Mouse (Mus musculus) kidney, postnatal 25 days (tissue): ENCODE data around the gene Dlgap1.

Source experiments
- DNase-seq, 2 experiments: peaks; one replicate each; pipeline ENCODE4 v3.0.0; 2021; ENCODE audit warnings: mixed read lengths in 2 of 2

The Dlgap1 gene

GRCm38 (mm10) chr17:69969021-69969815 lies at the start of gene Dlgap1:
Gene Dlgap1 (plus strand): TSS chr17:69969073.
- DNase-seq, result peak; percentile 44 to 72

- no peak for DNase-seq
These were observed 13.9 kb upstream of the Dlgap1 start for GRCm38 (mm10) chr17:69954936-69955335.

- peak in 1 of 2 experiments; percentile 2 for DNase-seq
These were observed 1.2 kb downstream of the Dlgap1 start for GRCm38 (mm10) chr17:69969816-69970750.

GRCm38 (mm10) chr17:69973081-69973480 lies 4.2 kb downstream of the Dlgap1 start:
- DNase-seq, result peak in 1 of 2 experiments; percentile 19

- no peak for DNase-seq
These were observed 5.1 kb downstream of the Dlgap1 start for GRCm38 (mm10) chr17:69973991-69974390.

- DNase-seq, result no peak
These were observed 13.5 kb downstream of the Dlgap1 start for GRCm38 (mm10) chr17:69982236-69982923.

GRCm38 (mm10) chr17:69996406-69996805 lies 27.5 kb downstream of the Dlgap1 start:
- DNase-seq, result no peak

- DNase-seq, result no peak
These were observed 33.2 kb downstream of the Dlgap1 start for GRCm38 (mm10) chr17:70002026-70002425.

GRCm38 (mm10) chr17:70004628-70005027 lies 35.8 kb downstream of the Dlgap1 start:
- no peak for DNase-seq

- DNase-seq, result no peak
These were observed 38.7 kb downstream of the Dlgap1 start for GRCm38 (mm10) chr17:70007607-70008006.

GRCm38 (mm10) chr17:70016511-70016910 lies 47.6 kb downstream of the Dlgap1 start:
- no peak for DNase-seq

- no peak for DNase-seq
These were observed 51.5 kb downstream of the Dlgap1 start for GRCm38 (mm10) chr17:70020376-70020775.

GRCm38 (mm10) chr17:70022618-70023017 lies 53.7 kb downstream of the Dlgap1 start:
- no peak for DNase-seq

GRCm38 (mm10) chr17:70034862-70035261 lies 66.0 kb downstream of the Dlgap1 start:
- DNase-seq, result no peak

GRCm38 (mm10) chr17:70040751-70041430 lies 72.0 kb downstream of the Dlgap1 start:
- DNase-seq, result no peak

- no peak for DNase-seq
These were observed 99.4 kb downstream of the Dlgap1 start for GRCm38 (mm10) chr17:70068281-70068680.

GRCm38 (mm10) chr17:70072066-70072465 lies 103.2 kb downstream of the Dlgap1 start:
- DNase-seq, result no peak

GRCm38 (mm10) chr17:70088220-70088619 lies 119.3 kb downstream of the Dlgap1 start:
- no peak for DNase-seq

- DNase-seq, result no peak
These were observed 121.9 kb downstream of the Dlgap1 start for GRCm38 (mm10) chr17:70090737-70091136.

- no peak for DNase-seq
These were observed 160.3 kb downstream of the Dlgap1 start for GRCm38 (mm10) chr17:70129151-70129550.

- no peak for DNase-seq
These were observed 201.0 kb downstream of the Dlgap1 start for GRCm38 (mm10) chr17:70169831-70170230.

- no peak for DNase-seq
These were observed 203.7 kb downstream of the Dlgap1 start for GRCm38 (mm10) chr17:70172500-70173036.
